Mouse (Mus musculus): ENCODE measurements around the gene Amz2.

GRCm38 (mm10) chr11:109378051-109378450, 47.7 kb upstream of the Amz2 start:
- peak; percentile 97 for TF ChIP-seq EP300 (IDR thresholded peaks at IDR 0.05)
- TF ChIP-seq CTCF (IDR thresholded peaks at IDR 0.05), result no peak
